Mouse (Mus musculus) layer of hippocampus, adult 2 months (tissue): ENCODE data around the gene Scimp. TPM values are rescaled to one million over a fixed set of nuclear protein-coding genes. Genes with fewer than 3 reads are reported as not detected.

Source experiments
- DNase-seq, 2 experiments: peaks; one replicate each; pipeline ENCODE4 v3.0.0; 2022; ENCODE audit warnings: low spot score in 2 of 2
- H3K27ac ChIP-seq: fragments of 200-600 bp; 2 replicates; pipeline ENCODE4 v1.8.1; 2022
- H3K4me3 ChIP-seq: fragments of 200-600 bp; 2 replicates; pipeline ENCODE4 v1.8.1; 2022; ENCODE audit warnings: mild to moderate bottlenecking
- CTCF ChIP-seq: fragments of 200-600 bp; conservative IDR thresholded peaks from 2 replicates; pipeline ENCODE4 v1.8.1; 2022; ENCODE audit warnings: antibody characterized with exemption, mild to moderate bottlenecking, moderate library complexity
- microRNA-seq, 2 experiments: library from miRNA; unstranded; fragments of <30 nt; microRNA quantifications; one replicate each; pipeline ENCODE4 v1.2.0; 2021
- total RNA-seq, 2 experiments: library from RNA; stranded (reverse); gene quantifications; 2 replicates each; pipeline ENCODE4 v1.2.3; 2021

The Scimp gene
- total RNA-seq, 2 experiments from 2014 or later: not detected

DNA sequence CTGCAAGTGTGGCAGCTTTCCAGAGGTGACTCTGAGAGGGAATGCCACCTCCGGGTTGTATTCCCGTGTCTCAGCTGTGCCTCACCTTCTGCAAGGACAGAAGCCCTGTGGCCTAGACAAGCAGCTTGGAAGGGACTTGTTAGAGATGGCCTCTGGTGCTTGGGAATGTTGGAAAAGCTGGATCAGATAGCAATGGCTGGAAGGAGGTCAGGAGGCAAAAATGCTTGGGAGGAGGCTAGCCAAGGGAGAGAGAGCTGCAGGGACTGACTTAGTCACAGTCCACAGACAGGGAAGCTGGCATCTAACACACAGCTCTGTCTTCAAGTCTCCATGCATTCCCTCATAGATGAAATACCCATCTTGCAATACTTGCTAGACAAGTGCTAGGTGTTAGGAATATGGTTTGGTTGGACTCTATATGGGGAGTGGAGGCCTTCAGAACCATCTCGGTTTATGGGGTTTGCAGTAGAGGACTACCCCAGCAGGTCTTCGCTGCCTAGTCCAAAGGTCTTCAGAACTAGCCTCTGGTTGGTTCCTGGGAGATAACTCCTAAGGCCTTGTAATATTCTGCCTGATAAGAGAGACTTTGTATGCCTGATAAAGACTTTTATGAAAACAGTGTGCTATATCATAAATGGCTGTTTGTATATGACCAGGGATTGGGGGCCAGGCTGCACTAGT lies 59.9 kb downstream of the Scimp start:
- no peak for DNase-seq
- no peak overlapping the region for H3K27ac ChIP-seq
- no peak for TF ChIP-seq CTCF
- H3K4me3 ChIP-seq: no peak overlapping the region

DNA sequence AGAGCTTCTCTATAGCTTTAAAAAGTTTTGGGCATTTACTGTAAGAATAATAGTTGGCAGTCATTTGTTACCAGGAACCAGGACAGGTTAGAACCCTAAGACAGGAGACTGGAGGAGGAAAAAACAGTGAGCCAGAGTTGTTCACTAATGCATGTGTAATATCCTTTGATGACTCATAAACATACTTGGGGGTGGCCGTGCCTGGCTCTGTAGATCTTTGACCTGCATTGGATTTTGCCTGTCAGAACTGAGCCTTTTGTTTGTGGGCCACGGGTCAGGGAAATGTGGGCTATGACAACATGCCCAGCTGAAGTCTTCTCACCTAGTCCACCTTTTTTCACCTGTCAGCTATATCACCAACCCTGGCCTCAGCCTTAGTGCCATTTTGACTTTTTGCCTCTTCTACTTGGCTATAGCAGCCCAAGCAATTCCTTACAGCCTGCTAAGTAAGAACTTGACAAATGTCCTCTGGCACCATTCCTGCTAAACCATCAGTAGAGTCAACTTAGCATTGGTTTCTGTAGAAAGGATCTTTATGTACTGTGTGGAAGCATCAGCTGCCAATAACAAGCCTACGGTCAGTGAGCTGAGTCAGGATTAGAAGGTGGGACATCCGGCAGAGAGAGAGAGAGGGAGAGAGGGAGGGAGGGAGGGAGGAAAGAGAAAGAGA lies 64.4 kb downstream of the Scimp start:
- Histone ChIP-seq H3K27ac (no peak overlapping the region), H3K4me3 (no peak overlapping the region)
- no peak for DNase-seq
- no peak for TF ChIP-seq CTCF

DNA sequence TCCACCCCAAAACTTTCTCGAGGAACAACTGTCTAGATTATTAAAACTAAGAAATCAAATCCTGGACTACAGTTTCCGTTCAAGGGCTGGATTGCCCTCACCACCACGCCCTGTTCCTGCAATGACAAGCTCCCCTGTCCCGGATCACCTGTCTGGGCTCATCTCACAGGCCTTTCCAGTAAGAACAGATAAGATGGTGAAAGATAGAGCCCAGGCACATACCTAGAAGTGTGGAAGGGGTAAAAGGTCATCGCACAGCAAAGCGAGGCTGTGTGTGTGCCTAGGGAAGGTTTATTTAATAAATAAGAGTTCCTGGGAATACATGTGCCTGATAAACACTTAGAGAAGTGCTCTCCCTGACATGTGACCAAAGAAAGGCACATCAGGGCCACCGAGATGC lies 66.8 kb downstream of the Scimp start:
- no peak for DNase-seq
- no peak for TF ChIP-seq CTCF

DNA sequence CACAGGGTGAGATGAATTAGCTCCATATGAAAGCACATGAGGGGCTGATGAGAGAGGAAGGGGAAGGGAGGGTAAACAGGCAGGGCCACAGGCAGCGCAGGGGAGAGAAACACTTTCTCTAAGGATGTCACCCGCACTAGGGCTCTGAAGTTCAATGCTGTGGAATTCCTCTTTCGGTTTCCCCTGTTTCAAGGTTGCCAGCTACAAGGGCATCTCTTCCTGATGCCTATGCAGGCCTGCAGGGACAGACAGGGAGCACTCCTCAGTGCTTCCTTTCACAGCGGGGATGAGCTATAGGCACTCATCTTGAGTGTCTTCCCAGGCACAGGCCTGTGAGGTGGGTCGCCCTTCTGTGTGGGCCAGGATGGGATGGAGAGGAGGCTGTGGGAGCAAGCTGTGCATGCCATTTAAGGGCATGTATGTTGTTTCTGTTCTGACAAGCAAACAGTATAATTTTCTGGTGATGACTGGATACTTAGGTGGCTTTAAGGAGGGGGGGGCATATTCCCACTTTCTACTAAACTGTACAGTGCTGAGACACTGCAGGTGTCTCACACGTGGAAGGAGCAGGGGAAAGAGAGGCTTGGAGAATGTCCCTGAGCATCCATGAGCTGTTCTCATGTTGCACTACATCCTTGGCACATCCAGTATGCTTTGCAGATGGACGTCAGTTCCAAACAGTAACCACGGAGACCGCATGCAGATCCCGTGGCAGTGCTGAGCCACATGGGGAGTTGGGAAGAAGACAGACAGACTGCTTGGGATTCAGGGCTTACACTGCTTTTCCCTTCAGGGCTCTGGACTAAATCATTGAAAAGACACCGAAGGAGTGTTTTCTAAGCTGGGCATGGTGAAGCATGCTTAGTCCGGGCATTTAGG lies 69.6 kb downstream of the Scimp start:
- H3K4me3 ChIP-seq: no peak overlapping the region
- peak overlapping the region; percentile 95 for H3K27ac ChIP-seq
- TF ChIP-seq CTCF: peak; percentile 27
- peak; percentile 60 to 69 for DNase-seq

More for the DNA sequence above, 66.8 kb downstream of the Scimp start:
- Histone ChIP-seq H3K27ac (no peak overlapping the region), H3K4me3 (no peak overlapping the region)

DNA sequence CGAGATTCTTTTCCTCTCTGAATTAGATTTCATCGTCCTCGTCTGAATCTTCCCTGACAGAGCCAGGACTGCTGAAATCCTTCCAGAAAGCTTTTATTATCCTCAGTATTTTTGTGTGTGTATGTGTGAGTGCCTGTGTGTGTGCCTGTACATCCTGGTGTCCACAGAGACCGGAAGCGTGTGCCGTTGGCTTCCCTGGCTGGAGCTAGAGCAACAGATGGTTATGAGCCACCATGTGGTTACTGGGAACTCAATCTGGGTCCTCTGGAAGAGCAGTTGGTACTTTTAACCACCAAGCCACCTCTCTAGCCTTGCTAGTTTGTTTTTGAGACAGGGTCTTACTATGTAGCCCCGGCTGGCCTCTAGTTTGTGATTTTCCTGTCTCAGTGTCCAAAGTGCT lies 70.3 kb downstream of the Scimp start:
- no peak for DNase-seq
- TF ChIP-seq CTCF: no peak
- peak overlapping the region; percentile 95 for H3K27ac ChIP-seq
- no peak overlapping the region for H3K4me3 ChIP-seq

DNA sequence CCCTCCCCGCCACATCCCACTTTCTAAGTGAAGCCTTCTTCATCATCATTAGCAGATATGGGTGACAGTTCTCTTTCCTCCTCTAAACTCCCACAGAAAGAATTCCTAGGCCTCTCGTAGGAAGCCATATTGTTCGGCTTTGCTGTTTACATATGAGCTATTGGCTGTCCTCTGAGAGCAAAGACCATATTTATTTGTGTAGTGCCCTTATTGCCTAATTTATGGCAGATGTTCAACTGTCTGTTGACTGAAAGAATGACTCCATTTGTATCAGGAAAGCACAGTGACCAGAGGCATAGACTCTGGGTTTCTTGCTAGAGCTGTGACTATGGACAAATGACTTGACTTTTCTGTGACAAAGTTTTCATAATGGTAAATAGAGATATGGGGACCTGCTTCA lies 70.8 kb downstream of the Scimp start:
- no peak overlapping the region for H3K4me3 ChIP-seq
- TF ChIP-seq CTCF: no peak
- no peak for DNase-seq

More for the DNA sequence above, 70.8 kb downstream of the Scimp start:
- H3K27ac ChIP-seq: peak overlapping the region; percentile 95

Small RNA genes within 50 kb of the gene (microRNA-seq; reads per million reads assigned to microRNA genes)
- 0 reads per million in 2 experiments for gene Gm22760

Other genes with a start within 250 kb of the Scimp start
- gene Mink1, start 249.7 kb downstream of the Scimp start, total RNA-seq: 100 to 1,000 TPM; 505 to 510 TPM
- gene 4930544D05Rik, start 196.7 kb downstream of the Scimp start, total RNA-seq: under 1 TPM; 0.47 to 0.72 TPM
- gene Chrne, start 193.4 kb downstream of the Scimp start, total RNA-seq: not detected
- gene Gp1ba, start 173.5 kb downstream of the Scimp start, total RNA-seq: not detected
- 10 to 100 TPM; 88.8 to 99.4 TPM for gene Rnf167, start 165.4 kb downstream of the Scimp start, total RNA-seq
- 100 to 1,000 TPM; 115 to 123 TPM for gene Slc25a11, start 165.1 kb downstream of the Scimp start, total RNA-seq
- 100 to 1,000 TPM; 333 to 349 TPM for gene Pfn1, start 157.9 kb downstream of the Scimp start, total RNA-seq
- gene Eno3, start 155.4 kb downstream of the Scimp start, total RNA-seq: 1 to 10 TPM; 6.6 to 7.9 TPM
- 10 to 100 TPM; 50.8 to 54.7 TPM for gene Spag7, start 143.2 kb downstream of the Scimp start, total RNA-seq
- 100 to 1,000 TPM; 387 to 403 TPM for gene Camta2, start 124.5 kb downstream of the Scimp start, total RNA-seq
- gene Inca1, start 112.4 kb downstream of the Scimp start, total RNA-seq: 1 to 10 TPM; 2.9 to 5.0 TPM
- gene Kif1c, start 112.0 kb downstream of the Scimp start, total RNA-seq: 10 to 100 TPM; 76.5 to 89.8 TPM
- 10 to 100 TPM; 23.8 TPM for gene Zfp3, start 48.4 kb downstream of the Scimp start, total RNA-seq
- gene Rabep1, start 32.2 kb upstream of the Scimp start, total RNA-seq: 100 to 1,000 TPM; 122 to 124 TPM
- gene Nup88, start 157.4 kb upstream of the Scimp start, total RNA-seq: 10 to 100 TPM; 53.3 to 57.7 TPM
- gene Rpain, start 157.6 kb upstream of the Scimp start, total RNA-seq: 10 to 100 TPM; 35.3 to 36.1 TPM
- 10 to 100 TPM; 97.1 to 99.5 TPM for gene C1qbp, start 170.4 kb upstream of the Scimp start, total RNA-seq
- gene Dhx33, start 191.9 kb upstream of the Scimp start, total RNA-seq: 10 to 100 TPM; 66.7 to 78.8 TPM
- 10 to 100 TPM; 13.7 to 15.5 TPM for gene Mis12, start 207.0 kb upstream of the Scimp start, total RNA-seq
- 10 to 100 TPM; 22.6 to 25.5 TPM for gene Derl2, start 207.3 kb upstream of the Scimp start, total RNA-seq
- gene 6330403K07Rik, start 220.9 kb upstream of the Scimp start, total RNA-seq: 100 to 1,000 TPM; 188 to 197 TPM